Mouse (Mus musculus) c-Kit-positive CD71-positive TER-119-negative erythroid progenitor cells, embryonic 14.5 days (primary cell): ENCODE results near the gene Fhit.

Experiments
- DNase-seq: peaks from one replicate; pipeline ENCODE4 v3.0.0-alpha.2; 2013; ENCODE audit warnings: low read depth

Fhit gene

GRCm38 (mm10) chr14:9597460-9597977, 1564.3 kb downstream of the Fhit start:
- no peak for DNase-seq

GRCm38 (mm10) chr14:9589121-9589520, 1572.7 kb downstream of the Fhit start:
- no peak for DNase-seq

GRCm38 (mm10) chr14:9587900-9588299, 1573.9 kb downstream of the Fhit start:
- no peak for DNase-seq

GRCm38 (mm10) chr14:9583227-9584155, 1578.3 kb downstream of the Fhit start:
- no peak for DNase-seq

- DNase-seq = no peak
Measured at GRCm38 (mm10) chr14:9556333-9556732, 1605.5 kb downstream of the Fhit start.

- no peak for DNase-seq
Measured at GRCm38 (mm10) chr14:9555807-9556206, 1606.0 kb downstream of the Fhit start.

- no peak for DNase-seq
Measured at GRCm38 (mm10) chr14:9552149-9552548, 1609.7 kb downstream of the Fhit start.

- DNase-seq = no peak
Measured at GRCm38 (mm10) chr14:9547952-9548351, 1613.9 kb downstream of the Fhit start.

- DNase-seq = no peak
Measured at GRCm38 (mm10) chr14:9544364-9544763, 1617.5 kb downstream of the Fhit start.

- no peak for DNase-seq
Measured at GRCm38 (mm10) chr14:9535491-9535890, 1626.3 kb downstream of the Fhit start.

- DNase-seq = no peak
Measured at GRCm38 (mm10) chr14:9529247-9529646, 1632.6 kb downstream of the Fhit start.

GRCm38 (mm10) chr14:9526136-9526535, 1635.7 kb downstream of the Fhit start:
- no peak for DNase-seq

GRCm38 (mm10) chr14:9517651-9518050, 1644.2 kb downstream of the Fhit start:
- DNase-seq = no peak

GRCm38 (mm10) chr14:9509678-9510077, 1652.2 kb downstream of the Fhit start:
- DNase-seq = no peak
